Mouse (Mus musculus): ENCODE results near the gene Fam163b.

DNA sequence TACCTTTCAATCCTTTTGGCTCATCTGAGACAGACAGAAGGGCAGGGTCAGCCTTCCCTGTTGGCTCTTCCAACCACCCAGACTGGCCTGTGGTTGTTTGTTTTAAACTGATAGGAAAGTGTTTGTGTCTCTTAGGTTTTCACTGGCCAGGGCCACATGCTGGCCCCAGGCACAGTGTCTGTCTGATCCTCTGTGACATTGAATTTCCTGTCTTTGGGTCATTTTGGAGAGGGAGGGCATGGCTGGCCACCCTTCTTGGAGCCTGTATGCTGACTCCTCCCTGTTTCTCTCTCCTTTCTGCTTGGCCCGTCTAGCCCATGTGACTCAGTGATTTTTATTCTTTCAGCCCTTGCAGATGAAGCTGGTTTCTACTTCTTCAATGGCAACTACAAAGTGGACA lies 53.1 kb downstream of the Fam163b start:
- TF ChIP-seq ZC3H11A (IDR thresholded peaks at IDR 0.05; ENCODE audit: borderline replicate concordance, low read depth, low read length) (no peak), MAFK (IDR thresholded peaks at IDR 0.05; ENCODE audit: insufficient read depth, low read depth, low read length) (no peak), ZNF384 (IDR thresholded peaks at IDR 0.05; ENCODE audit: low read depth, low read length) (no peak), CHD2 (IDR thresholded peaks at IDR 0.05; ENCODE audit: low read depth, low read length) (no peak), HCFC1 (IDR thresholded peaks at IDR 0.05; ENCODE audit: borderline replicate concordance, insufficient read depth, low read length) (no peak)
